Mouse (Mus musculus) megakaryocyte, embryonic 14.5 days (primary cell): ENCODE results near the gene D130052B06Rik. TPM values are rescaled to one million over a fixed set of nuclear protein-coding genes. Genes with fewer than 3 reads are reported as not detected.

Experiments
- H3K27me3 ChIP-seq: replicated peaks from 2 replicates; pipeline ENCODE3; 2012; ENCODE audit warnings: inconsistent platforms
- H3K36me3 ChIP-seq: replicated peaks from 2 replicates; pipeline ENCODE3; 2012; ENCODE audit warnings: low read length, inconsistent platforms, mixed read lengths
- H3K4me1 ChIP-seq: 2 replicates; pipeline ENCODE4 v1.6.1; 2012; ENCODE audit warnings: inconsistent platforms
- H3K4me3 ChIP-seq: replicated peaks from 2 replicates; pipeline ENCODE3; 2012; ENCODE audit warnings: moderate library complexity, mild to moderate bottlenecking, inconsistent platforms
- H3K9me3 ChIP-seq: 2 replicates; pipeline ENCODE4 v1.6.1; 2012; ENCODE audit warnings: inconsistent platforms
- FLI1 ChIP-seq: IDR thresholded peaks from 2 replicates; pipeline ENCODE4 v1.6.1; 2012; ENCODE audit warnings: low read length, inconsistent platforms, mixed read lengths
- GATA1 ChIP-seq: IDR thresholded peaks from 3 replicates; pipeline ENCODE4 v1.6.1; 2012; ENCODE audit warnings: mixed read lengths, low read length, inconsistent platforms, borderline replicate concordance
- polyA plus RNA-seq: library from polyadenylated mRNA; stranded (reverse); fragments of >175 nt; gene quantifications from 2 replicates; pipeline ENCODE4 v1.2.3, GENCODE M21; 2012; ENCODE audit warnings: low replicate concordance; ENCODE audit not compliant: insufficient read depth

The D130052B06Rik gene
- polyA plus RNA-seq, 1 experiment: not detected

- TF ChIP-seq GATA1 (no peak), FLI1 (no peak)
- no peaks in the 10 kb centered on the region for H3K36me3 ChIP-seq
- no peaks in the 10 kb centered on the region for H3K9me3 ChIP-seq
- no peaks in the 10 kb centered on the region for H3K4me1 ChIP-seq
- H3K4me3 ChIP-seq: no peak overlapping the region
- peaks cover 2% of the 10 kb centered on the region for H3K27me3 ChIP-seq
Observed at GRCm38 (mm10) chr11:33592826-33593225, 6.3 kb upstream of the D130052B06Rik start.

- H3K36me3 ChIP-seq: no peaks in the 10 kb centered on the region
- H3K4me1 ChIP-seq: no peaks in the 10 kb centered on the region
- peaks cover 8% of the 10 kb centered on the region for H3K27me3 ChIP-seq
- TF ChIP-seq FLI1 (no peak), GATA1 (no peak)
- H3K9me3 ChIP-seq: no peaks in the 10 kb centered on the region
- H3K4me3 ChIP-seq: no peak overlapping the region
Observed at GRCm38 (mm10) chr11:33596655-33597054, 2.4 kb upstream of the D130052B06Rik start.

- Histone ChIP-seq H3K4me1 (no peaks in the 10 kb centered on the region), H3K9me3 (no peaks in the 10 kb centered on the region)
Observed at GRCm38 (mm10) chr11:33603174-33603573, 4.1 kb downstream of the D130052B06Rik start.

GRCm38 (mm10) chr11:33607784-33608183 is 8.7 kb downstream of the D130052B06Rik start:
- no peaks in the 10 kb centered on the region for H3K4me1 ChIP-seq
- no peaks in the 10 kb centered on the region for H3K36me3 ChIP-seq
- TF ChIP-seq FLI1 (no peak), GATA1 (no peak)
- H3K9me3 ChIP-seq: no peaks in the 10 kb centered on the region
- H3K4me3 ChIP-seq: no peak overlapping the region
- peaks cover 23% of the 10 kb centered on the region for H3K27me3 ChIP-seq

More at GRCm38 (mm10) chr11:33603174-33603573, 4.1 kb downstream of the D130052B06Rik start:
- Histone ChIP-seq H3K4me3 (no peak overlapping the region), H3K36me3 (no peaks in the 10 kb centered on the region), H3K27me3 (peaks cover 19% of the 10 kb centered on the region)
- TF ChIP-seq FLI1 (no peak), GATA1 (no peak)

- Histone ChIP-seq H3K36me3 (no peaks in the 10 kb centered on the region), H3K4me1 (0 out of 2 replicates have a peak, but pooled peaks cover 4% of the 10 kb centered on the region), H3K4me3 (no peak overlapping the region), H3K27me3 (peaks cover 18% of the 10 kb centered on the region), H3K9me3 (no peaks in the 10 kb centered on the region)
- no peak for TF ChIP-seq FLI1
- TF ChIP-seq GATA1: no peak
Observed at GRCm38 (mm10) chr11:33614218-33614617, 15.1 kb downstream of the D130052B06Rik start.

GRCm38 (mm10) chr11:33627136-33627742 is 28.1 kb downstream of the D130052B06Rik start:
- H3K9me3 ChIP-seq: no peaks in the 10 kb centered on the region
- no peak for TF ChIP-seq GATA1
- TF ChIP-seq FLI1: no peak

GRCm38 (mm10) chr11:33637107-33637506 is 38.0 kb downstream of the D130052B06Rik start:
- TF ChIP-seq FLI1: no peak
- TF ChIP-seq GATA1: no peak
- Histone ChIP-seq H3K27me3 (no peaks in the 10 kb centered on the region), H3K4me3 (no peak overlapping the region), H3K9me3 (no peaks in the 10 kb centered on the region), H3K36me3 (no peaks in the 10 kb centered on the region), H3K4me1 (no peaks in the 10 kb centered on the region)

More at GRCm38 (mm10) chr11:33627136-33627742, 28.1 kb downstream of the D130052B06Rik start:
- Histone ChIP-seq H3K36me3 (no peaks in the 10 kb centered on the region), H3K4me3 (no peak overlapping the region), H3K27me3 (no peaks in the 10 kb centered on the region), H3K4me1 (no peaks in the 10 kb centered on the region; the same call in 1 of the 2 replicates)

- peaks cover 3% of the 10 kb centered on the region for H3K27me3 ChIP-seq
- H3K9me3 ChIP-seq: no peaks in the 10 kb centered on the region
- no peaks in the 10 kb centered on the region for H3K36me3 ChIP-seq
- H3K4me3 ChIP-seq: no peak overlapping the region
- H3K4me1 ChIP-seq: no peaks in the 10 kb centered on the region
- TF ChIP-seq FLI1: no peak
- TF ChIP-seq GATA1: no peak
Observed at GRCm38 (mm10) chr11:33649358-33649757, 50.3 kb downstream of the D130052B06Rik start.

- Histone ChIP-seq H3K36me3 (no peaks in the 10 kb centered on the region), H3K27me3 (peaks cover 5% of the 10 kb centered on the region), H3K9me3 (no peaks in the 10 kb centered on the region), H3K4me1 (no peaks in the 10 kb centered on the region), H3K4me3 (no peak overlapping the region)
- TF ChIP-seq FLI1 (no peak), GATA1 (no peak)
Observed at GRCm38 (mm10) chr11:33654485-33654884, 55.4 kb downstream of the D130052B06Rik start.

- peaks cover 5% of the 10 kb centered on the region for H3K27me3 ChIP-seq
- no peaks in the 10 kb centered on the region for H3K9me3 ChIP-seq
- peaks cover 4% of the 10 kb centered on the region for H3K4me1 ChIP-seq
- no peak overlapping the region for H3K4me3 ChIP-seq
- TF ChIP-seq FLI1 (no peak), GATA1 (no peak)
- no peaks in the 10 kb centered on the region for H3K36me3 ChIP-seq
Observed at GRCm38 (mm10) chr11:33655221-33655620, 56.1 kb downstream of the D130052B06Rik start.
